Mouse (Mus musculus): Measurements from ENCODE around the gene Olfr854. TPM values are rescaled to one million over a fixed set of nuclear protein-coding genes. Genes with fewer than 3 reads are reported as not detected.

Gene Olfr854
- not detected for polyA plus RNA-seq (2017; shearing (Covaris generic))

DNA sequence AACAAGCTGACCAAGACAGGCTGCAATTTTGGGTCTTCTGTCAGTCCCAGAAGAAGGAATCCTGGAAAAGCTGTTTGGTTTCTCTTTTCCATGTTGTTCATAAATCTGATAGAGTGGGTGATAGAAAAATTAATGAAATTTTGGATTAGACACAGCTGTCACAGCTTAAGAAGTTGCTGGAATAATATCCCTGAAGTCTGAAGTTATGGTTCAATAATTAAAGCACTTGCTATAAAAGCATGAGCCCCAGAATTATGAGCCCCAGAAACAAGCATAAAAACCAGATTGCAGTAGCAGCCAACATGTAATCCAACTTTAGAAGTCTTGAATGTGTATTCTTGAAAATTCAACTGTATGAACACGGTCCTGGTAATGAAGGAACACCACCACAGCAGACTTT lies at the start of gene Olfr854:
Olfr854 (minus strand) TSS at position 101 of the 400 bp plus-strand sequence.

GRCm38 (mm10) chr9:19582317-19582716 lies 15.1 kb upstream of the Olfr854 start, which contains the start of gene Olfr855:
Olfr855 (plus strand) TSS chr9:19582617.

GRCm38 (mm10) chr9:19540976-19541375 lies 26.2 kb downstream of the Olfr854 start, which contains the start of gene Olfr853:
Olfr853 (minus strand) TSS chr9:19541076.

Other genes with a start within 250 kb of the Olfr854 start
- not detected for gene Olfr845, start 230.9 kb downstream of the Olfr854 start, polyA plus RNA-seq (2017; shearing (Covaris generic))
- not detected for gene Olfr846, start 203.4 kb downstream of the Olfr854 start, polyA plus RNA-seq (2017; shearing (Covaris generic))
- gene Olfr847, start 188.7 kb downstream of the Olfr854 start, polyA plus RNA-seq (2017; shearing (Covaris generic)) = not detected
- not detected for gene Olfr849, start 127.1 kb downstream of the Olfr854 start, polyA plus RNA-seq (2017; shearing (Covaris generic))
- gene Olfr850, start 89.1 kb downstream of the Olfr854 start, polyA plus RNA-seq (2017; shearing (Covaris generic)) = not detected
- gene Olfr851, start 74.1 kb downstream of the Olfr854 start, polyA plus RNA-seq (2017; shearing (Covaris generic)) = not detected
- gene Olfr853, start 26.3 kb downstream of the Olfr854 start, polyA plus RNA-seq (2017; shearing (Covaris generic)) = not detected
- gene Olfr855, start 15.2 kb upstream of the Olfr854 start, polyA plus RNA-seq (2017; shearing (Covaris generic)) = not detected
- 33.6 TPM for gene Zfp317, start 54.7 kb upstream of the Olfr854 start, polyA plus RNA-seq (2017; shearing (Covaris generic))
- not detected for gene Olfr857, start 142.1 kb upstream of the Olfr854 start, polyA plus RNA-seq (2017; shearing (Covaris generic))
- not detected for gene Olfr58, start 212.9 kb upstream of the Olfr854 start, polyA plus RNA-seq (2017; shearing (Covaris generic))
- not detected for gene Olfr859, start 237.5 kb upstream of the Olfr854 start, polyA plus RNA-seq (2017; shearing (Covaris generic))